In the genomic region with DNA sequence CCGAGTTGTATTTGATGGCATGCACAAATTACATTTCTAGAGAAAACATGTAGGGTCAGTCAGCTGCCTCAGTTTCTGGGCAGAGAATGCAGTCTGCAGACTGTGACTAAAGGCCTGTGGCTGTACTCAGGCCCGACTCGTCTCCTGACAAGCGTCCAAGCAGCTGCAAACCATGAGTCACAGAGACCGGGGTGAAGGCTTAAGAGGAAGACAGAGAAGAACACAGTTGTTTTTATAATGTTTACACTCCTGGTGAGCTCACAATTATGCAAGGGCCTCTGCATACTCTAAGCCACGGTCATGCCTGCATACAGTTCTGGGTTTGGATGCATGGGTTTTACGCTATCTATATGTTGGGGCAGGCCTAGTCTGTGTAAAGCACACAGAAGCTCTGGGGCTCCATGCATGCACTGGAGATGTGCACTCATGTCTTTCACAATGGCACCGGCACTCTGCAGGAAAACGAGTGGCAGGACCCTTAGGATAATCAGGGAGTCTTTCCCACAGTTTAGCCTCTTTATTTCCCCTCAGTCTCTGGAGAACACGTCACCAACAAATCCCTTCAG, we compare ENCODE assay signal across 8 mouse cellular contexts. TPM values are rescaled to one million over a fixed set of nuclear protein-coding genes. Genes with fewer than 3 reads are reported as not detected.
A peak's percentile ranks its signal among the peaks of the same experiment; 100 is the strongest.
DNase-seq lines count a peak whose midpoint lies in the region; ATAC-seq and TF ChIP-seq lines count a peak whose summit lies in the region.

No protein-coding gene starts in this region.

- no peaks in the 10 kb centered on the region for H3K27me3 ChIP-seq in forebrain, embryonic 14.5 days (replicated peaks; ENCODE audit: control insufficient read depth, insufficient read depth, low read length)
- H3K27me3 ChIP-seq in midbrain, embryonic 10.5 days (ENCODE audit: low read depth, poor library complexity, severe bottlenecking) = no peaks in the 10 kb centered on the region

- peaks cover 34% of the 10 kb centered on the region for H3K4me1 ChIP-seq in lung, adult 2 months (ENCODE audit: control insufficient read depth, insufficient read depth, low read length)
- peaks cover 58% of the 10 kb centered on the region for H3K4me1 ChIP-seq in forebrain, embryonic 14.5 days (ENCODE audit: control insufficient read depth, insufficient read depth, low read length)
- peaks cover 62% of the 10 kb centered on the region for H3K4me1 ChIP-seq in midbrain, embryonic 10.5 days

- H3K27ac ChIP-seq in forebrain, embryonic 14.5 days (ENCODE audit: low read depth, low read length) = peak overlapping the region; percentile 87
- H3K27ac ChIP-seq in midbrain, embryonic 10.5 days (replicated peaks) = peak overlapping the region; percentile 83

- intact Hi-C loops in heart, postnatal 36 days (cut with DNase I) = loop anchor here (2.0 kb wide), 2 partner anchors 24 to 92 kb away; no protein-coding TSS in a partner anchor

- no peak overlapping the region for H3K4me3 ChIP-seq in lung, adult 2 months (replicated peaks; ENCODE audit: extremely low read depth, low read depth, low read length)
- H3K4me3 ChIP-seq in forebrain, embryonic 14.5 days (ENCODE audit: low read depth, low read length) = no peak overlapping the region
- H3K4me3 ChIP-seq in midbrain, embryonic 10.5 days = peak overlapping the region; percentile 26; the same call in 1 of the 2 replicates

- DNase-seq in lung, adult 18-20 months = peak; percentile 53 to 72
- no peak for DNase-seq in lung, adult 2 months
- peak; percentile 32 for DNase-seq in forebrain, embryonic 14.5 days (ENCODE audit: low spot score)
- peak; percentile 64 to 67 for DNase-seq in heart, postnatal 36 days
- DNase-seq in midbrain, embryonic 10.5 days (ENCODE audit: low spot score) = no peak
- DNase-seq in cerebellum, postnatal 14 days = no peak
- DNase-seq in yolk sac, embryonic 10.5 days (ENCODE audit: low spot score) = no peak

- H3K36me3 ChIP-seq in forebrain, embryonic 14.5 days (ENCODE audit: control insufficient read depth, insufficient read depth, low read length) = peaks cover 12% of the 10 kb centered on the region; the same call in 1 of the 2 replicates
- H3K36me3 ChIP-seq in midbrain, embryonic 10.5 days = peaks cover 15% of the 10 kb centered on the region; the same call in 1 of the 2 replicates

- 39% methylated on average over 10 of the region's 10 CpGs for WGBS in lung, adult 2 months
- 12% methylated on average over 10 of the region's 10 CpGs for WGBS in forebrain, embryonic 14.5 days
- WGBS in midbrain, embryonic 10.5 days = 51% methylated on average over 10 of the region's 10 CpGs

- H3K9ac ChIP-seq in forebrain, embryonic 14.5 days (ENCODE audit: low read length) = 0 out of 2 replicates have a peak overlapping the region, but pooled peaks have one; percentile 17

- no peak for TF ChIP-seq CTCF in lung, adult 2 months (IDR thresholded peaks at IDR 0.05; ENCODE audit: insufficient read depth, low read length)

- no peak; the same call in 1 of the 2 replicates for ATAC-seq in forebrain, embryonic 14.5 days
- ATAC-seq in inflammation-experienced regulatory T-cells, adult 6 months = no peak

- no peak overlapping the region for H3K4me2 ChIP-seq in forebrain, embryonic 14.5 days (ENCODE audit: low read length)

- no peak for TF ChIP-seq POLR2A in lung, adult 2 months (IDR thresholded peaks at IDR 0.05; ENCODE audit: borderline replicate concordance, extremely low read depth, low read depth, low read length)

- no peaks in the 10 kb centered on the region for H3K9me3 ChIP-seq in forebrain, embryonic 14.5 days (replicated peaks; ENCODE audit: control insufficient read depth, low read length)
- H3K9me3 ChIP-seq in midbrain, embryonic 10.5 days (replicated peaks) = no peaks in the 10 kb centered on the region

RNA-seq across cellular contexts. Expression of a gene that starts 39.8 kb away (rescaled TPM):
- 63.0 and 81.5 TPM in 2 replicates for polyA plus RNA-seq in lung, adult 2 months (2012; rRNA removed)
- polyA plus RNA-seq in forebrain, embryonic 14.5 days (2014; fragmentation: Nextera tagmentation; extraction: Ambion mirVana) = 3.4 and 4.5 TPM in 2 replicates
- total RNA-seq in heart, postnatal 36 days (2021) = 10 to 100 TPM; 27.1 to 29.3 TPM
- polyA plus RNA-seq in midbrain, embryonic 10.5 days (2016; fragmentation: Nextera tagmentation; extraction: Ambion mirVana) = 1.9 TPM in 2 replicates
- 1 to 10 TPM in 2 of 3 experiments, under 1 TPM in 1; 0.55 to 2.4 (median 1.0) TPM for polyA plus RNA-seq in inflammation-experienced regulatory T-cells, adult 6 months (2017; shearing (Covaris generic))

RNA-seq across cellular contexts. Expression of a gene that starts 41.0 kb away (rescaled TPM):
- polyA plus RNA-seq in lung, adult 2 months (2012; rRNA removed) = 1.5 and 1.8 TPM in 2 replicates
- not detected in 2 replicates for polyA plus RNA-seq in forebrain, embryonic 14.5 days (2014; fragmentation: Nextera tagmentation; extraction: Ambion mirVana)
- total RNA-seq in heart, postnatal 36 days (2021) = under 1 TPM; 0.24 to 0.25 TPM
- 0.06 TPM in 1 of 2 replicates, not detected in the other for polyA plus RNA-seq in midbrain, embryonic 10.5 days (2016; fragmentation: Nextera tagmentation; extraction: Ambion mirVana)
- polyA plus RNA-seq in inflammation-experienced regulatory T-cells, adult 6 months (2017; shearing (Covaris generic)) = 10 to 100 TPM; 10.9 to 26.5 (median 26.5) TPM

Comparison
In these comparisons a context has a peak if more than half of its experiments do, and no peak if none do; other contexts are left out.
1. DNase-seq: peak in lung, adult 18-20 months (2 of 2), forebrain, embryonic 14.5 days (single experiment) and heart, postnatal 36 days (2 of 2); none in lung, adult 2 months (single experiment), midbrain, embryonic 10.5 days (single experiment), cerebellum, postnatal 14 days (0 of 2) and yolk sac, embryonic 10.5 days (single experiment).
2. RNA of a gene that starts 39.8 kb away (polyA plus RNA-seq): 63.0 to 81.5 TPM in lung, adult 2 months; 3.4 to 4.5 TPM in forebrain, embryonic 14.5 days, 1.9 TPM in midbrain, embryonic 10.5 days and 0.55 to 2.4 TPM in inflammation-experienced regulatory T-cells, adult 6 months; every median in the first group is over 10 times any median in the second.